Mouse (Mus musculus) lung, postnatal 14 days (tissue): ENCODE data around the gene Ddt.
"Not testable (repeated sequence)": the region's sequence is repeated elsewhere in the genome, so short reads cannot be mapped to it uniquely, and the experiment has no call there.

Experiments
- DNase-seq: peaks from one replicate; pipeline ENCODE4 v3.0.0; 2021

The Ddt gene

GRCm38 (mm10) chr10:75767756-75768155, 5.5 kb downstream of the Ddt start:
- not testable (repeated sequence) for DNase-seq

- no peak for DNase-seq
Observed at GRCm38 (mm10) chr10:75766856-75767255, 6.4 kb downstream of the Ddt start.

GRCm38 (mm10) chr10:75764519-75765473, 8.4 kb downstream of the Ddt start:
- DNase-seq: peak; percentile 80

GRCm38 (mm10) chr10:75763682-75764518, 9.3 kb downstream of the Ddt start, which contains the start of gene Cabin1:
Gene Cabin1, minus strand, starts transcription at chr10:75764341.
- peak; percentile 98 for DNase-seq

- DNase-seq: no peak
Observed at GRCm38 (mm10) chr10:75762413-75762812, 10.8 kb downstream of the Ddt start.

- DNase-seq: no peak
Observed at GRCm38 (mm10) chr10:75760311-75760710, 12.9 kb downstream of the Ddt start.

GRCm38 (mm10) chr10:75756719-75757118, 16.5 kb downstream of the Ddt start:
- no peak for DNase-seq

- DNase-seq: peak; percentile 89
Observed at GRCm38 (mm10) chr10:75744017-75744416, 29.2 kb downstream of the Ddt start.

- no peak for DNase-seq
Observed at GRCm38 (mm10) chr10:75743369-75743768, 29.8 kb downstream of the Ddt start.

- no peak for DNase-seq
Observed at GRCm38 (mm10) chr10:75740866-75741265, 32.3 kb downstream of the Ddt start.

- no peak for DNase-seq
Observed at GRCm38 (mm10) chr10:75725449-75725848, 47.8 kb downstream of the Ddt start.
